Mouse (Mus musculus) erythroblast, adult 5-6 weeks (primary cell): Measurements from ENCODE around the gene C2cd2l. TPM values are rescaled to one million over a fixed set of nuclear protein-coding genes. Genes with fewer than 3 reads are reported as not detected.
"Not testable (repeated sequence)": the region's sequence is repeated elsewhere in the genome, so short reads cannot be mapped to it uniquely, and the experiment has no call there.

ENCODE experiments used
- ATAC-seq: replicated peaks from 2 replicates; pipeline ENCODE4 v1.8.0; 2016; ENCODE audit warnings: moderate number of reproducible peaks, mild to moderate bottlenecking, moderate TSS enrichment, inconsistent platforms; ENCODE audit not compliant: poor library complexity, low FRiP score, severe bottlenecking
- total RNA-seq, 2 experiments: library from RNA; stranded (forward) in 1 of 2; stranded (reverse) in 1 of 2; fragments of 150-400 nt in 1 of 2; fragments of 200-764, 138-1000 nt in 1 of 2; gene quantifications; 2 replicates each; pipeline versions ENCODE4 v1.2.3 to v1.2.4; 2015 to 2017; ENCODE audit warnings: low replicate concordance in 2 of 2

The C2cd2l gene
- total RNA-seq (2015; ENCODE audit: low replicate concordance), result 13.4 and 16.3 TPM in 2 replicates
- total RNA-seq (2017; ENCODE audit: low replicate concordance), result 14.1 and 17.0 TPM in 2 replicates

DNA sequence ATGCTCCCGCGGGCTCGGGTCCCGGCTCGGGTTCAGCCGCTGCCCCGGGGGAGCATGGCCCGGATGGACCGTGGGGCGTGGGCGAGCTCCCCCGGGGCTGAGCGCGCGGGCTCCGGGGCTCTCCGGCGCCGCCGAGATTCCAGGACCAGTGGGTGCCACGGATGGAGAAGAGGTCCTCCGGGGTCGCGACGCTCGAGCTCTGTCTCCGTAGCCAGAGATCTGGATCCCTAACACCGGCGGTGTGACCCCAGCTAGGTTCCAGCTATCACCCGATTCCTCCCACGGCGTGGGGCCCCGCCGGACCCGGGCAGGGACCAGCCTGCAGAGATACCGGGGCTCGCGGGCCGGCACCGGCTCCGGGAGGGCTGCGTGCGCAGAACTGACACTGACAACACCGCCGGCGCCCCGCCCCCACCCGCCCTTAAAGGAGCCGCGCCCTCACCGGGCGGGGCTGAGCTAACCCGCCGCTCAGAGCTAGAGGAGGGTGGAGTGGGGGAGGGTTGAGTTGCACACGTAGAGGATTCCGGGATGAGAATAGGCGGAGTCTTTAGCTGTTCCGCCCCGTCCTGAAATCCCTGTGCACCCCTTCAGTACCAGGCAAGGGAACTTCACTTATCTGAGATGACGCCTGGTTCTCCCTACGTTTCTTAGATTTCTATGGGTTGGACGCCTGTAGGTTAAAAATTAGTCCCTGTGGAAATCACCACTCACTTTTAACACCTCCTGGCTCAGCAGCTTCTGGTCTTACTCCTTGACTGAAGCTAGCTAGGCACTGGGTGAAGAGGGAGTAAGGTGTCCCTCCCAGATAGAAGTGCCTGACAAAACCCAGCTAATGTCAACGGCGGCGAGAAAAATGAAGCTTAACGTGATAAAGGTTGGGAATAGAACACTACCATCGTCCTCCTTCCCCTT is at the start of gene C2cd2l:
Gene C2cd2l, minus strand, starts transcription at position 399 of the 912 bp plus-strand sequence.
- ATAC-seq, result peak; percentile 88

DNA sequence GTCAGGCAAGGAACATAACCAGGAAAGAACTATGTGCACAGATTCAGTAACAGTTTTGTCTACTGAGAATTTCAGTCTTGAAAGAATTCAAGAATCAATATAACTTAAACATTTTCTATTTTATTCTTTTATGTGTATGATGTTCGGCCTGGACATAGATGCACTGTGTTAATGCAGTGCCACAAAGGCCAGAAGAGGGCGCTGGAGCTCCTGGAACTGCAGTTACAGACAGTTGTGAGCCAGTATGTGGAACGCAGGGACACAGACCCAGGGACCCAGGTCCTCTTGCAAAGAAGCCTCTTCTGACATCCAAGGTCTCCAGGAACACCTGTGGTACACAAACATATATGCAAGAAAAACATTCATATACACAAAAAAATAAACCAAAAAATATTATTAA is 44.4 kb upstream of the C2cd2l start:
- ATAC-seq, result no peak

DNA sequence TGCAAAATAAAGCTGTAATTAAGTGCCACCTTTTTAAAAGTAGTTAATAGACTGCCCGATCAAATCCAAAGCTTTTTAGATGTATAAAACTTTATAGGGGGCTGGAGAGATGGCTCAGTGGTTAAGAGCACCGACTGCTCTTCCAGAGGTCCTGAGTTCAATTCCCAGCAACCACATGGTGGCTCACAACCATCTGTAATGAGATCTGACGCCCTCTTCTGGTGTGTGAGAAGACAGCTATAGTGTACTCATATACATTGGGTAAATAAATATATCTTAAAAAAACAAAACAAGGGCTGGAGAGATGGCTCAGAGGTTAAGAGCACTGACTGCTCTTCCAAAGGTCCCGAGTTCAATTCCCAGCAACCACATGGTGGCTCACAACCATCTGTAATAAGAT is 41.8 kb upstream of the C2cd2l start:
- ATAC-seq, result not testable (repeated sequence)

DNA sequence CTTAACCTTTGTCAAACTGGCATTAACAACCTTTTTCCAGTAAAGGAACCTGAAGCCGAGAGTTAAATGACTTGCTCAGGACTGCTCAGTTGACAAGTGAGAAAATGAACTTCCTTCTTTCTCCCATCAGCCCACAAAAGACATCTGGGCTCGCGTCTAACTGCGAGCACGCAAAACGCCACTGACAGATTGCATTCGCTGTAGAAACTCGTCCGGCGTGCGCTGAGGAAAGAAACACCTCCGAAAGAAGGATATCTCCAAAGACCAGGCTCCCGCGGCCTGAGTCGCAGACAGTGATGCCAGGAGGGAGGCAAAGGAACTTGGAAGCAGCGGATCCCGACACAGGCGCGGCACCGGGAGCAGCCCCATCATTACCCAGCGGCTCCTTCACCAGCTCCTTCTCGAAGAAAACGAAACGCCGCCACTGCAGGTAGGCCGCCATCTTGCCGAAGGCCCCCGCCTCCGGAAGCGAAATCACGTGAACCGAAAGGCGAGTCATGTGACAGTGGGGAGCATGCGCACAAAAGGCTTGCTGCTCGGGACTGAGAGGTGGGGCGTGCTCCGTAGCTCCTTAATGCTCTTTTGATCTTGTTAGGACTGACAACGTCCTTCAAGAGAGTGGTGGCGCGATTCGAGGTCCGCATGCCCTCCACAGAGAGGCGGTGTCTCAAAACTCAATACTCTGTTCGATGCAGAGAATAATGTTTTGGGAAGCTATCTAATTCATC is 41.3 kb upstream of the C2cd2l start, which contains the start of gene Vps11:
Gene Vps11, minus strand, starts transcription at position 481 of the 728 bp plus-strand sequence.
- ATAC-seq, result peak; percentile 97

DNA sequence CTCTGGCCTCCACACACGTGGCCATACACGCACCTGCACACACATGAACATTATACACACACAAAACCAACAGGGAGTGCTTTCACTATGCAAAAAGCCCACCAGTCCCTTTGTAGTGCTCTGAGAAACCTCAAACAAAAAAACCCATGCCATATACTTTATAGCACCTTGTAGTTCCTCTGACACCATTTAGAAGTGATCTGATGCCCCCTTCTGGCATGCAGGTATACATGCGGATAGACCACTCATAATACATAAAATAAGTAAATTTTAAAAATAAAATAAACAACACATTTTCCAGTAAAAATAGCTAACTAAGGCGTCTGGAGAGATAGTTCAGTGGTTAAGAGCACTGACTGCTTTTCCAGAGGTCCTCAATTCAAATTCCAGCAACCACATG is 37.1 kb upstream of the C2cd2l start:
- peak; percentile 67 for ATAC-seq

DNA sequence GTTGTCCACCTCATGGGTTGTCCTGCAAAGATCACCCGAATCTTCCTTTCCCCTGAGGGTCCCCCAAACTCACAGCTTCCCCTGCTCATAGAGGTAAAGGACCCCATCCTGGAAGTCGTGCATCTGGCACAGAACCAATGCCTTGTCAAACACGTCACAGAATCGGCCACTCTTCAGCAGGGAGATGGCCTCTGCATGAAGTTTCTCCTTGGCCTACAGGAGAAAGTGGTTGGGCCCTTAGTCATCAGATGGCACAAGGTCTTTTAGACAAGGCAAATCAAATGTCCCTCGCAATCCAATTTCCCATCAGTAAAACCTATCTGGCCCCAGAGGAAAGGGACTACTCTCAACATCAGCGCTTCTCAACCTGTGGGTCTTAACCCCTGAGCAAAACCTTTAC is 33.1 kb upstream of the C2cd2l start:
- ATAC-seq, result no peak

DNA sequence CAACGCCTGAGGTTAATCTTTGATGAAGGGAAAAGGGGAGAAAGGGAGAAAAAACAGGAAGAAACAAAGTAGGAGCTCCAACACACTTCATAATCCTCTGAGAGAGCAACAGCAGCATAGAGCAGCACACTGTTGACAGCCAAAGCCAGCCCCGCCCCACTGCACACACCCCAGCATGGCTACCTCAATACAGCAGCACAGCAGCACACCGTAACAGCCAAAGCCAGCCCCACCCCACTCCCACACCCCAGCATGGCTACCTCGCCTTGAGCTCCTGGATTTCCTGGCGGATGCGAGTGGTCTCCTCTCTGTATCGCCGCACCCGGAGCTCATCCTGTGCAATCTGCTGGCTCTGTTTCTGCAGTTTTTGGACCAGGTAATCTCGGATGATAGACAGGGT is 32.3 kb upstream of the C2cd2l start:
- ATAC-seq, result no peak; the same call in 1 of the 2 replicates

DNA sequence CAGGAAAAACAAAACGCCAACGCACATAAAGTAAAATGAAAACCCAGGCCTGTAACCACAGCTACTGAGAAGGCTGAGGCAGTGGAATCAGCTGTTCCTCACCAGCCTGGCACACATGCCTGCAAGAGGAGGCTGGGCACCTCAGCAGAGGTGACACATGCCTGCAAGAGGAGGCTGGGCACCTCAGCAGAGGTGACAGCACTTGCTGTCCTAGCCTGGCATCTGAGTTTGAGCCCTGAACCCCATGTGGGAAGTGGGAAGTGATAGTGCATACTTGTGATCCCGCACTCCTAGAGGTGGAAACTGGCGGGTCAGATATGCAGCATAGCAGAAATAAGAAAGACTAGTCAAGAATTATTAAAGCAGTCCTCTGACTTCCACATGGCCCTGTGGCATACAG is 31.3 kb upstream of the C2cd2l start:
- ATAC-seq, result no peak

DNA sequence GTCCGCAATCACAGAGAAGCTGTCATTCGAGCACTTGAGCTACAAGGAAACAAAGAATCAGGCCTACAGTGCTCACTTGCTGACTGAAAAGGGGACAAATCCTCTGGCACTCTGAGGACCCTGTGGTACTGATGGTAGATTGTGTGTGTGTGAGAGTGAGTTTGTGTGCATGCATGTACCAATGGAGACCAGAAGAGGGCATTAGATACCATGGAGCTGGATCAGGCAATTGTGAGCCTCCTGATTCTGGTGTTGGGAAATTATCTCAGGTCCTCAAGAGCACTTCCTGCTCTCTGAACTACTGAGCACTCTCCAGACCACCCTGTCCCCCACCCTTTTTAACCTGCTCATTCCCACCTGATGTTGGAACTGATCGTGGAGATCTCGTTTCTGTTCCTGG is 28.5 kb upstream of the C2cd2l start:
- no peak for ATAC-seq

DNA sequence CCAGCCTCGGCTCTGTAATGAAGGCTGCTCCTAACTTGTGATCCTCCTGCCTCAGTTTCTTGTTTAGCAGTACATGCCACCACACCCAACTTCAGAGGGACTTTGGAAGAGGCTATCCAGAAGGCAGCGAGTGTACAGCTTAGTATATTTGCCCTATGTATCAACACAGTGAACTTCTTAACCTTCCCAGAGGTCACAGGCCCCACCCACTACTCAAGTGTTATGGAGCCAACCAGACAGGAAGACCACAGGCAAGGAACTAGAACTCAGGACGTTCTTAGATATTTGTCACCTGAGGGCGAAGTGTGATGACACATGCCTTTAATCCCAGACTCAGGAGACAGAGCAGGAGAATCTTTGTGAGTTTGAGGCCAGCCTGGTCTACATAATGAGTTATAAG is 27.5 kb upstream of the C2cd2l start:
- ATAC-seq, result no peak

DNA sequence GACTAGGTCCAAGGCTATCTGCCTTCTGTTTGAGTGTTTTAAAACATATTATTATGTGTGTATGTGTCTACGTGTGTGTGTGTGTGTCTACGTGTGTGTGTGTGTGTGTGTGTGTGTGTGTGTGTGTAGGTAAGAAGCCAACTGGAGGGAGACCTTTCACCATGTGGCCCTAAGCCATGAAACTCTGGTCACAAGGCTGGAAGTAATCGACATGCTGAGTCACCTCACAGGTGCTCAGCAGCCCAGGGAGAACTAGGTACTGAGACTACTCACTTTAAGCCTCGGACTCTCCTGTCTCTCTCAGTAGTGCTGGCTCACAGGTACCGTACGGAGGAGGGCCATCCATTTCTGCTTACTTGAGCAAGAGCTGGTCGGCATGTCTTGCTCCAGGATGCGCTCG is 27.1 kb upstream of the C2cd2l start:
- no peak for ATAC-seq

DNA sequence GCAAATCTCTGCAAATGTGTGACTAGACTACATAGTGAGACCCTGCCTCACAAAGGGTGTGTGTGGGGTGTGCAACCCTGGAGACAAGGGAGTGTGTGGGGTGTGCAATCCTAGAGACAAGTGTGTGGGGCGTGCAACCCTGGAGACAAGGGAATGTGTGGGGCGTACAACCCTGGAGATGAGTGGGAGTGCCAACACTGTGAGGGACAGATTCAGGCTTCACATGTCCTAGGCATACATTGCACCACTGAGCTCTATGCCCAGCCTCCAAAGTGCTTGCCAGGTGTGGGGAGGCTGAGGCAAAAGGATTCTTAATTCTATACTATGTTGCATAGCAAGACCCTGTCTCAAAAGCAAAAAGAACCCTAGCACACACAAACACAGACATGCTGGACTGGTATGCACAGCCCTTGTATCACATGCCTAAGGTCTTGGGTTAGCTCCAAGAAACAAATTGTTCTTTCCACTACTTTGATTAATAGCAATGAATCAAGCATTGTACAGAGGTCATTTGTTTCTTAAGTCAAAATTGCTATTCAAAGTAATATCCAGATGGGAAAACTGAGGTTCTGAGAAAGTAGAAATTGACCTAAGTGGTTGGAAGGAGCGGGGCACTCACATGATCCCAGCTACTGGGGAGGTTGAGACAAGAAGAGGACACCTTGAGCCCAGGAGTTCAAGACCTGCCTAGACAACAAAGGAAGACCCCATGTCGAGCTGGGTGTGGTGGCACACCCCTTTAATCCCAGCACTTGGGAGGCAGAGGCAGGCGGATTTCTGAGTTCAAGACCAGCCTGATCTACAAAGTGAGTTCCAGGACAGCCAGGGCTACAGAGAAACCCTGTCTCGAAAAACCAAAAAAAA is 25.7 kb upstream of the C2cd2l start:
- ATAC-seq, result no peak

DNA sequence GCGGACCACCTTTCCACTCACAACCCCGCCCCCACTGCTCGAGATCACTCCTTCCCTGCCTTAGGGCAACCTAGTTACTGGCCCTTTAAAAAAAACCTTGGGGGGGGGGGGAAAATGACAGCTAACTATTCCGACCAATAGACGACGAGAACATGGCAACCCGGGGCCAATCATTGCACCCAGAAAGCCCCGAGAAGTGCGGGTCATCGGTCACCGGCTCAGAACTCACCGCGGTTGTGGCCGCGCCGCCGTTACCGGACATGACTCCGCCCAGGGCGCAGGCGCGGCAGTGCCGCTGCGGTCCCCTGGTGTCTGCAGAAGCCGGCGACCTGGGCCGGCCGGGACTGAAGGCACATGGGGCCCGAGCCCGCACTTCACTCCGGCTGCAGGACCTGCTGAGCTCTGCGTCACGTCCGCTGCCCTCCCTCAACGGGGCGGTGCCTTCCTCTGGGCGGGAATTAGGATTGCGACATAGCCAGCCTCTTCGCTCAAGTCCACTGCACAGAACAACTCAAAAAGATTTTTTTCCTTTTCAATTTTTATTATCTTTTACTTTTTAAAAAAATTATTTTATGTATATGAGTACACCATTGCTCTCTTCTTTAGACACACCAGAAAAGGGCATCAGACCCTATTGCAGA is 23.8 kb upstream of the C2cd2l start, which contains the start of gene Hmbs:
Gene Hmbs, minus strand, starts transcription at position 448 of the 641 bp plus-strand sequence.
- ATAC-seq, result peak; percentile 58

DNA sequence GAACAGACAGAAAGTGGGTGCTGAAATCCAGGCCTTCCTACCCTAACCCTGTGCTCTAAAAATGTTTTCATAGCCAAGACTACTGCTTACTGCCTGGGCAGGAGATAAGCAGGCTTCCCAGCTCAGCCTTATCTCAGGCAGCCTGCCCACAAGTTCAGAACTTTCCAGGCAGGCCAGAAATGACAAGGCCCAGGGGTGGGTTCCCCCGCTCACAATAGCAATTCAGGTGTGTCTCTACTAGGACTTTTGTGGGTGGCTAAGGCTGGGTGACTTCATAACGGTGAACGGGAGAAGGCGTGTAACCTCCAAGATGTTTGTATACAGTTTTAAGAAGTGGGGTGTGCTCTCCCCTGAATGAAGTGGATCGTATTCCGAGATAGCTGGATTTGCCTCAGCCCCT is 23.2 kb upstream of the C2cd2l start:
- peak; percentile 57 for ATAC-seq

DNA sequence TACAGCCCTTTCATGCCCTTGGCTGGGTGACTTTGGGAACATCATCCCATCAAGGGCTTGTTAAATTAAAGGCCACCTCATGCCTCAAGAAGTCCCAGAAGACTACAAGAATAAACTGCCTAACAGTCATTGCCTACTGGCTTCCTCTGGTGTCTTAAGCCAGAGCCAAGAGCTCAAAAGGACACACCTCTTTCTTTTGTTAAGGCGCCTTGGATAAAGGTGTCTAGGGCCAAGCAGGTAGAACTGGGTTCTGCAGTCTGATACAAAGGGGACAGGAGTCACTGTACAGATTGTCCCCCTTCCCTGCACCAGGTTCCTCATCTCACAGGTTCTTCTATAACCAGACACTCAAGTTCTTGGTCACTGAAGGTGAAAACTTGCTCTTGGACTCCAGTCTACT is 22.5 kb upstream of the C2cd2l start:
- ATAC-seq, result peak; percentile 10

DNA sequence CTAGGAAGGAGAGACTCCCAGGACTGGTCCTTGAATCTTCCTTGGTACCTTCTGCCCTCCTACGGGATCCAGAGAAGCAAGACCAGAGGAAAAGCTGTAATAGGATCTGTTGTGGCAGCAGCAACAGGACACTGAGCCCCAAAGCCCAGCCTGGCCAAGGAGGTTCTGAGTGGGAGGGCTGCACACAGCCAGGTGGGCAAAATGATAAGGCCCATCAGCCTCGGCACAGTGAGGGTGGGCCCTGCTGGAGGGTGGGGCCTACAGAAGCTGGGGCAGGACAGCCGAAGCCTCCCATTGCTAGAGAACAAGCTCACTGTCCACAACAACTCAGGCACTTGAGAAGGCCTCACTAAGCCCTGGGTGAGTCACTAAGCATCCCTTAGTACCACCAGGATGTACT is 22.1 kb upstream of the C2cd2l start:
- ATAC-seq, result peak; percentile 66

DNA sequence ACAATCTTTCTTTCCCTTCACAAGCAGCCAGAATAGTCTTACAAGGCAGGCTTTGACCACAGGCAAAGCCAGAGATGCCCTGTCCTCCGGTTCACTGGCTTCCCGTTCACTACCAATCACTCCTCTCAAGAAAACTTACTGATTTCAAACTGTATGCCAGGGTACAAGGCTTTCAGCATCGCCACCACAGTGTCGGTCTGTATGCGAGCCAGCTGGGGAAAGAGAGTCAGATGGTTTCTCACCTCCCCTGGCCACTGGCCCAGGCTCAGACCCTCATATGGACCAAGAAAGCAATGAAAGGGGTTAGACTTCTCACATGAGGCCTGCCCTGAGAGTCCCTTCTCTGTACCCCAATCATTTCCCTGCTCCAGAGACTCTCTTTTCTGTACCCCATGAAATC is 21.4 kb upstream of the C2cd2l start:
- no peak for ATAC-seq

DNA sequence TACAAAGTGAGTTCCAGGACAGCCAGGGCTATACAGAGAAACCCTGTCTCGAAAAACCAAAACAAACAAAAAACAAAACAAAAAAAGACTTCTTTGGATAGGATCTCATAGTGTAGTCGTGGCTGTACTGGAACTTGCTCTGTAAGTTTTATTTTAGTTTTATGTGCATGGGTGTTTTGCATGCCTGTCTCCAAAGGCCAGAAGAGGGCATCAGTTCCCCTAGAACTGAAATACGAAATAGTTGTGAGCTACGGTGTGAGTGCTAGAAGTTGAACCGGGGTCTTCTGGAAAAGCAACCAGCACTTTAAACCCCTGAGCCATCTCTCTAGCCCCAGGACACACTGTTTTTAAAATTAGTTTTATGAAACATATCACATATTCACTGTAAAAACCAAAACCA is 18.5 kb upstream of the C2cd2l start:
- ATAC-seq, result no peak

DNA sequence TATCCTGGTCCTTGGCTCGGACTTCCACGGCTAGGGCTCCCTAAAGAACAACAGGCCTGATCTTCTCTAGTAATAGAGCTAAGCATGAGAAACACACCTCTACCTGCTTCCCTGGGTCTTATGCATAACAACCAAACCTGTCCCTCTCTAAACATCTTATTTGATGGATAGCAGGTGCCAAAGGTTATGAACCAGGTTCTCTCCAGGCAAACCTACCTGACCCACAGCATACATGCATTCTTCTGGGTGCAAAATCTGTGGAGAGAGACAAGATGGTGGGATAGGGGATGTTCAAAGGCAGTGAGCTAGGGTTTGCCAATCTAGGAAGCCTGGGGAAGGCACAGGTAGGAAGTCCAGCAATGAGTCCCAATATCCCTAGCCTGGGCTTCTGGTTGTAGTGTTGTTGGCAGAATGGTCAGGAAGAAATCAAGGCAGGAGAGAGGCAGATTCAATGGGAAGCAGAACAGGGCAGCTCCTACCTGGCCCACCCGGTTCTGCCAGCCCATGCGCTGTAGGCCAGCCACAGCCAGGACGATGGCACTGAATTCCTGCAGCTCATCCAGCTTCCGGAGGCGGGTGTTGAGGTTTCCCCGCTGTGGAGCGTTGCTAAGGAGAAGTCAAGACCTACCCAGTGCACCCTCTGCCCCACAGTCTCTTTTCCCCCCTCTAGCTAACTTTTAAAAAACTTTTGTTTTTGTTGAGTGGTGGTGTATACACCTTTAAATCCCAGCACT is 17.5 kb upstream of the C2cd2l start:
- ATAC-seq, result no peak
